Mouse (Mus musculus): ENCODE data around the gene Endov. TPM values are rescaled to one million over a fixed set of nuclear protein-coding genes. Genes with fewer than 3 reads are reported as not detected.

Endov gene
- 18.8 and 25.0 TPM in 2 replicates for polyA plus RNA-seq (2012)

DNA sequence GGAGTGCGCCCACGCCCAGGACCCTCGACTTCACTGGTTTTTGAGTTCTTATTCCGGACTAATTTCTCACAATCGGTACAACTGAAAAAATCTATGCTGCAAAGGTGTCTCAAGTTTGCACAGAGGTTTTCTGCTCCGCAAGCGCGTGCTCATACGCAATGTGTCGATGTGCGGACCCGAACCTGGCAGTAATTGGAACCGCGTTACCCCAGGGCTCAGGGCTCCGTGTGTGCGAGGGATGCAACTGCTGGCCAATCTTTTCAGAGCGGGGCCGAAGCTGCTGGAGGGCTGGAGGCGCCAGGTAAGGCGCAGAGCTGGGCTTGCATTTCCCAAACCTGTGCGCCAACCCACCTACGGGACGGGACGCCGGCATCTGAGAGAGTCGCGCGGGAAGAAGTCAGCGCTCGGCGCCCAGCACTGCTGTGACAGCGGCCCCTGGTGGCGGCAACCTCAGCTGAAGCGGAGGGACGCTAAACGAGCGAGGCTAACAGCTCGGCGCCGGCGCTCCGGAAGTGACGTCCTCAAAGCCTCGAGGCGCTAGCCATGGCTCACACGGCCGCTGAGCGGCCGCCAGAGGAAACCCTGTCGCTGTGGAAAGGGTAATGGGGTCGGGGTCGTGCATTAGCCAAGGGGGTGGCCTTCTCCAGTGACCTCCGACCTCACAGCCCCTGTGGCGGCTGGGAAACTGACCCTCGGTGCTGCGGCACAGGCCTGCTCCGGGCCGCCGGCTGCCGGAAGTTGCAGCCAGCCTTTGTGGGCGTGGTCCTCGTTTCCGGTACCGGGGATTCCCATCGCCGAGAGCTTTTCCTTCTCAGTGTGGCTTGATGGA, at the start of gene Endov:
TSS of gene Endov (plus strand) at position 487 of the 829 bp plus-strand sequence.
- no peak for TF ChIP-seq GATA1 (IDR thresholded peaks at IDR 0.05; ENCODE audit: low read length)

- no peak for TF ChIP-seq GATA1 (IDR thresholded peaks at IDR 0.05; ENCODE audit: low read length)
These were observed 48.9 kb upstream of the Endov start for GRCm38 (mm10) chr11:119442199-119442598.

DNA sequence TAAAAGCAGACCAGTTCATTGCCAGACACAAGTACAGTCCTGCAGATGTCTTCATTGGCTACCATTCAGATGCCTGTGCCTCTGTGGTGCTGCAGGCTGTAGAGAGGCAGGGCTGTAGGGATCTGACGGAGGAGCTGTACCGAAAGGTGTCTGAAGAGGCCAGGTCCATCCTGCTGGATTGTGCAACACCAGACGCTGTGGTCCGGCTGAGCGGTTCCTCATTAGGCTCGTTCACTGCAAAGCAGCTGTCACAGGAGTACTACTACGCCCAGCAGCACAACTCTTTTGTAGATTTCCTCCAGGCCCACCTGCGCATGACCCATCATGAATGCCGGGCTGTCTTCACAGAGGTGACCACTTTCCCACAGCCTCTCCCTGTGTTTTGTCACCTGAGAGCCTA, 47.7 kb upstream of the Endov start:
- TF ChIP-seq GATA1 (IDR thresholded peaks at IDR 0.05; ENCODE audit: low read length), result no peak

GRCm38 (mm10) chr11:119456097-119456496, 35.0 kb upstream of the Endov start:
- no peak for TF ChIP-seq GATA1 (IDR thresholded peaks at IDR 0.05; ENCODE audit: low read length)

- TF ChIP-seq GATA1 (IDR thresholded peaks at IDR 0.05; ENCODE audit: low read length), result no peak
These were observed 13.3 kb upstream of the Endov start for GRCm38 (mm10) chr11:119477876-119478275.

DNA sequence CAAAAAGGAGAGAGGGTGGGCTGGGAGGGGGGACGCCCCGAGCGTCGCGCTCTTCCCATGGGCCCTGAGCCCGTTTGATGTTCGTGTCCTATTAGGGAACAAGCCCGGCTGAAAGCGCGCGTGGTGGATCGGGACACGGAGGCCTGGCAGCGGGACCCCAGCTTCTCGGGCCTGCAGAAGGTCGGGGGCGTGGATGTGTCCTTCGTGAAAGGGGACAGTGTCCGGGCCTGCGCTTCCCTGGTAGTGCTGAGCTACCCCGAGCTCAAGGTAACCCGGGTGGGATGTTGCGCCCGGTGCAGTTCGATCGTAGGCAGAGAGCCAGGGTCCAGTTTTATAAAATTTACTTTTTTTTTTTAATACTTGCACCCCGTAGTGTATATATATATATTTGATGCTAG, 542 bp downstream of the Endov start:
- TF ChIP-seq GATA1 (IDR thresholded peaks at IDR 0.05; ENCODE audit: low read length), result no peak

DNA sequence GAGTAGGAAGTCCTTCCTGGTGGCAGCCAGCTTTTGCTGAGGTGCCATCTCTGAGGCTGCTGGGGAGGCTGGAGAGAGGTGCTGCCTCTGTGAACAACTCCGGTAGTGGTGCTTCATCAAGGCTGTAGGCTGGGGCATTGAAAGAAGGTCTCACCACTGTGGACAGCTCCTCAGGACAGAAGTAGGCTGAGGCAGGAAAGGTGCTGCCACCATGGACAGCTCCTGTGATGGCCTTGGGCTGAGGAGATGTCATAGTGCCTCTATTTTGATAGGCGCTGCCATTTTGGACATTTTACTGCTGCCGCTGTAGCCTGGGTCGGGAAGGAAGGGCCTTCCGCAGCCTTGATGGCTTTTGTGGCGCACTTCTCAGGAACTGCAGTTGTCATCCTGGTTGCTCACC, 1.7 kb downstream of the Endov start:
- TF ChIP-seq GATA1 (IDR thresholded peaks at IDR 0.05; ENCODE audit: low read length), result no peak

- no peak for TF ChIP-seq GATA1 (IDR thresholded peaks at IDR 0.05; ENCODE audit: low read length)
These were observed 2.4 kb downstream of the Endov start for GRCm38 (mm10) chr11:119493516-119493915.

- TF ChIP-seq GATA1 (IDR thresholded peaks at IDR 0.05; ENCODE audit: low read length), result no peak
These were observed 5.0 kb downstream of the Endov start for GRCm38 (mm10) chr11:119496147-119496546.

GRCm38 (mm10) chr11:119497451-119497850, 6.3 kb downstream of the Endov start:
- TF ChIP-seq GATA1 (IDR thresholded peaks at IDR 0.05; ENCODE audit: low read length), result no peak

DNA sequence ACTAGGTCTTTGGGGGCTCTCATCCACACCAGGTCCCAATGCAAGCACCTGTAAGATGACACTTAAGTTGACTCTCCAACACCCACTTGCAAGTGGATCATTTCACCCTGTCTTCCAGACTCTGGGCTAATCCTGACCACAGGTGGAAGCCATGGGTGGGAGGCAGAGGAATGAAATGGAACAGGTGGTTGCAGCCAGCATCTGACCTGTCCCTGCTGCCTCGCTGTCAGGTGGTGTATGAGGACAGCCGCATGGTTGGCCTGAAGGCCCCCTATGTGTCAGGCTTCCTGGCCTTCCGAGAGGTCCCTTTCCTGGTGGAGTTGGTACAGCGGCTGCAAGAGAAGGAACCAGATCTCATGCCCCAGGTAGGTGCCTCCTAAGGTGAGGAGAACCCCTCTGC, 8.2 kb downstream of the Endov start:
- TF ChIP-seq GATA1 (IDR thresholded peaks at IDR 0.05; ENCODE audit: low read length), result no peak

DNA sequence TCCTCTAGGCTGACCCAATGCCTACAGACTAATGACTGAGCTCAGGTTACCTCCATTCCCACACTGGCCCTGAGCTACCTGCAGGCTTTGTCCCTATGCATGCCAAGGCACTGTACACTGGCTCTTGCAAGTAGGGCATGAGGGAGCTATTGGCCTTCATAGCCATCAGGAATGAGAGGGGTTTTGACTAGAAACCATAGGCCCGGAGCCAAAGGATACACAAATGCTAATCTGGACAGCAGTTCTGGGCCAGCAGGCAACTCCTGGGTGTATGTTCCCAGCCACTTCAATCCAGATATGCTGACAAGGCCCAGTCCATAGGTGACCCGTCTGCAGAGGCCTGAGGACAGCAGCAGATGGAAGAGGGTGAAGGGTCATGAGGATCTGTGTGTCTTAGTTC, 8.9 kb downstream of the Endov start:
- no peak for TF ChIP-seq GATA1 (IDR thresholded peaks at IDR 0.05; ENCODE audit: low read length)

- TF ChIP-seq GATA1 (IDR thresholded peaks at IDR 0.05; ENCODE audit: low read length), result no peak
These were observed 12.5 kb downstream of the Endov start for GRCm38 (mm10) chr11:119503675-119504074.

GRCm38 (mm10) chr11:119506386-119506785, 15.2 kb downstream of the Endov start:
- no peak for TF ChIP-seq GATA1 (IDR thresholded peaks at IDR 0.05; ENCODE audit: low read length)

- TF ChIP-seq GATA1 (IDR thresholded peaks at IDR 0.05; ENCODE audit: low read length), result no peak
These were observed 16.6 kb downstream of the Endov start for GRCm38 (mm10) chr11:119507772-119508171.

DNA sequence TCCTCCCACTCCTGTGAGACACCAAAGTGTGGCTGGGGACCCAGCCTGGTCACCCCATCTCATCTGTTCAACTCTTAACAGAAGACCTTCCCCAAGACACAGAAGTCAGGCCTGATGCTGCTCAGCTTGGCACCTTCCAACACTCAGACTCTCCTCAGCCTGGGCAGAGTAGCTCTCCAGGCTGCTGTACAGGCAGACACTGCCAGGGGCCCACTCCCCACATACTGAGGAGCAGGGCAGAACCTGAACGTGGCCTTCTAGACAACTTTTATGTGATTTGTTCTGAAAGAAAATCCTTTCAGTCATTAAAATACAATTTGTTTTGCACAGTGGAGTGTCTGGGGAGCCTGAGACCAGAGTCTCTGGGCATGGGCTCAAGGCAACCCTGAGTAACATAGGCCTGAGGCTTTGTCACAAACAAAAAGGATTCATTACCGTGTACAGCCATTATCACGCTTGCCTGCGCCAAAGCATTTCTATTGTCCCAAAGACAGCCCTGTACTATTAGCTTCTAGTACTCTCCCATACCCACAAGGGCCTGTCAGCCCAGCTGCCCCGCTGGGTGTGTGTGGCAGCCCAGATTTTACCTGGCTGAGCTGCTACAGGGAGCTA, 18.1 kb downstream of the Endov start:
- no peak for TF ChIP-seq GATA1 (IDR thresholded peaks at IDR 0.05; ENCODE audit: low read length)

All from G1E-ER4 (cell line).